ENCODE assay signal across 13 mouse cellular contexts in genomic region chr13:45894760-45895159, GRCm38 (mm10).
"Had no signal": no experiment of that assay in that cellular context is flagged by ENCODE, and none has a peak within 500 bp of the region (broad histone marks: within the 10 kb centered on the region; RNA-seq: fewer than 3 reads in every experiment).

No protein-coding gene starts in this region.

- DNase-seq: kidney, adult 8-10 months; lung, adult 18-20 months; right cerebral cortex, postnatal 4 days; spleen, adult 18-20 months; thymus, adult 2 months; thymus, postnatal 25 days had no signal

- H3K4me1 ChIP-seq: intestine, embryonic 15.5 days had no signal

- ATAC-seq: intestine, embryonic 15.5 days; midbrain, embryonic 13.5 days had no signal

- H3K27me3 ChIP-seq: intestine, embryonic 15.5 days; limb, embryonic 15.5 days; midbrain, embryonic 13.5 days; neural tube, embryonic 12.5 days; stomach, embryonic 15.5 days had no signal

- H3K9me3 ChIP-seq: intestine, embryonic 15.5 days; limb, embryonic 15.5 days; midbrain, embryonic 13.5 days; neural tube, embryonic 12.5 days; stomach, embryonic 15.5 days had no signal

- H3K9ac ChIP-seq: intestine, embryonic 15.5 days; limb, embryonic 15.5 days; liver, embryonic 14.5 days; midbrain, embryonic 13.5 days; neural tube, embryonic 12.5 days; stomach, embryonic 15.5 days had no signal

- H3K36me3 ChIP-seq: intestine, embryonic 15.5 days; limb, embryonic 15.5 days; midbrain, embryonic 13.5 days; neural tube, embryonic 12.5 days; stomach, embryonic 15.5 days had no signal

- H3K4me3 ChIP-seq: intestine, embryonic 15.5 days; left cerebral cortex, adult 2 months; limb, embryonic 15.5 days; midbrain, embryonic 13.5 days; neural tube, embryonic 12.5 days; stomach, embryonic 15.5 days had no signal

- H3K4me2 ChIP-seq: intestine, embryonic 15.5 days; limb, embryonic 15.5 days; midbrain, embryonic 13.5 days; neural tube, embryonic 12.5 days; stomach, embryonic 15.5 days had no signal

- H3K27ac ChIP-seq: intestine, embryonic 15.5 days; left cerebral cortex, adult 2 months; limb, embryonic 15.5 days; liver, embryonic 14.5 days; midbrain, embryonic 13.5 days; neural tube, embryonic 12.5 days; stomach, embryonic 15.5 days had no signal
